Mouse (Mus musculus) liver, adult 2 months (tissue): ENCODE results near the gene Tmem50b.

ENCODE experiments used
- CTCF ChIP-seq: fragments of 200-500 bp; IDR thresholded peaks from 2 replicates; pipeline ENCODE4 v1.5.1; 2011; ENCODE audit warnings: low read depth, low read length, control low read depth
- POLR2A ChIP-seq: fragments of 200-500 bp; IDR thresholded peaks from 2 replicates; pipeline ENCODE4 v1.6.1; 2011; ENCODE audit warnings: low read length, control low read depth; ENCODE audit not compliant: insufficient read depth; ENCODE audit errors: extremely low read depth

- TF ChIP-seq POLR2A (no peak), CTCF (peak; percentile 13; the same call in 1 of the 2 replicates)
Observed at GRCm38 (mm10) chr16:91528578-91528977, 69.0 kb downstream of the Tmem50b start.
